Mouse (Mus musculus) CH12.LX (cell line): Measurements from ENCODE around the gene Ccdc88c. TPM values are rescaled to one million over a fixed set of nuclear protein-coding genes. Genes with fewer than 3 reads are reported as not detected.

ENCODE experiments used
- DNase-seq: peaks from one replicate; pipeline ENCODE4 v3.0.0-alpha.2; 2013; ENCODE audit errors: extremely low read depth
- H3K27ac ChIP-seq: 2 replicates; pipeline ENCODE4 v1.5.1; 2012; ENCODE audit warnings: low read depth, mild to moderate bottlenecking, control low read depth, moderate library complexity; ENCODE audit not compliant: insufficient read depth
- H3K27me3 ChIP-seq: replicated peaks from 2 replicates; pipeline ENCODE3; 2012; ENCODE audit warnings: inconsistent platforms
- H3K36me3 ChIP-seq, 2 experiments: replicated peaks in 1 of 2; 2 replicates each; pipeline versions ENCODE3 to v1.6.1; 2012; ENCODE audit warnings: inconsistent platforms in 1 of 2, low read length in 1 of 2, mild to moderate bottlenecking in 1 of 2, mixed read lengths in 1 of 2, moderate library complexity in 1 of 2; ENCODE audit not compliant: control insufficient read depth in 1 of 2, insufficient read depth in 1 of 2
- H3K4me1 ChIP-seq, 2 experiments: 2 replicates each; pipeline ENCODE4 v1.6.1; 2012; ENCODE audit warnings: inconsistent platforms in 1 of 2, moderate library complexity in 1 of 2; ENCODE audit not compliant: insufficient read depth in 2 of 2, control insufficient read depth in 1 of 2
- H3K4me2 ChIP-seq: 2 replicates; pipeline ENCODE4 v1.6.1; 2012; ENCODE audit warnings: low read depth, mild to moderate bottlenecking, control low read depth; ENCODE audit not compliant: poor library complexity, insufficient read depth, severe bottlenecking
- H3K4me3 ChIP-seq, 3 experiments: fragments of 150-350 bp in 1 of 3; sonication (generic) in 1 of 3; replicated peaks in 1 of 3; 2 replicates each; pipeline versions ENCODE3 to v1.5.1; 2011 to 2012; ENCODE audit warnings: low read depth in 2 of 3, low read length in 2 of 3, mild to moderate bottlenecking in 2 of 3, moderate library complexity in 2 of 3, control low read depth in 1 of 3, improper control_type of control experiment in 1 of 3, inconsistent platforms in 1 of 3, mixed read lengths in 1 of 3; ENCODE audit not compliant: poor library complexity in 1 of 3
- H3K79me2 ChIP-seq: replicated peaks from 2 replicates; pipeline ENCODE4 v1.6.1; 2012; ENCODE audit warnings: mild to moderate bottlenecking, moderate library complexity; ENCODE audit not compliant: control insufficient read depth, poor library complexity, insufficient read depth, severe bottlenecking; ENCODE audit errors: extremely low read depth
- H3K9ac ChIP-seq: 2 replicates; pipeline ENCODE4 v1.6.1; 2012; ENCODE audit warnings: low read depth, mild to moderate bottlenecking, control low read depth, moderate library complexity; ENCODE audit not compliant: insufficient read depth
- H3K9me3 ChIP-seq: replicated peaks from 2 replicates; pipeline ENCODE3; 2012; ENCODE audit warnings: low read length, inconsistent platforms, mixed read lengths
- BHLHE40 ChIP-seq: IDR thresholded peaks from 2 replicates; pipeline ENCODE4 v1.6.1; 2011; ENCODE audit warnings: mild to moderate bottlenecking, low read depth, low read length, improper control_type of control experiment
- CHD1 ChIP-seq: IDR thresholded peaks from 2 replicates; pipeline ENCODE4 v1.6.1; 2012; ENCODE audit warnings: low read depth, low read length, improper control_type of control experiment, inconsistent platforms
- CHD2 ChIP-seq: IDR thresholded peaks from 2 replicates; pipeline ENCODE4 v1.6.1; 2011; ENCODE audit warnings: low read length, improper control_type of control experiment
- E2F4 ChIP-seq: IDR thresholded peaks from 2 replicates; pipeline ENCODE4 v1.6.1; 2011; ENCODE audit warnings: low read depth, low read length, improper control_type of control experiment; ENCODE audit not compliant: insufficient replicate concordance
- ELF1 ChIP-seq: IDR thresholded peaks from 2 replicates; pipeline ENCODE4 v1.6.1; 2014; ENCODE audit warnings: low read depth, mild to moderate bottlenecking, inconsistent platforms, low read length, improper control_type of control experiment
- EP300 ChIP-seq: IDR thresholded peaks from 2 replicates; pipeline ENCODE4 v1.6.1; 2011; ENCODE audit warnings: low read length, improper control_type of control experiment
- ETS1 ChIP-seq: conservative IDR thresholded peaks from 2 replicates; pipeline ENCODE4 v1.6.1; 2012; ENCODE audit warnings: low read depth, mild to moderate bottlenecking, inconsistent platforms, low read length, improper control_type of control experiment, moderate library complexity
- HCFC1 ChIP-seq: IDR thresholded peaks from 2 replicates; pipeline ENCODE4 v1.6.1; 2012; ENCODE audit warnings: low read depth, mild to moderate bottlenecking, inconsistent platforms, low read length, improper control_type of control experiment
- IRF4 ChIP-seq: IDR thresholded peaks from 2 replicates; pipeline ENCODE4 v1.6.1; 2014; ENCODE audit warnings: low read depth, mild to moderate bottlenecking, inconsistent platforms, low read length, improper control_type of control experiment
- JUND ChIP-seq: conservative IDR thresholded peaks from 2 replicates; pipeline ENCODE4 v1.6.1; 2011; ENCODE audit warnings: low read depth, low read length, improper control_type of control experiment
- KAT2A ChIP-seq: IDR thresholded peaks from 2 replicates; pipeline ENCODE4 v1.6.1; 2012; ENCODE audit warnings: low read length, improper control_type of control experiment, inconsistent platforms; ENCODE audit not compliant: insufficient replicate concordance
- MAX ChIP-seq: IDR thresholded peaks from 2 replicates; pipeline ENCODE4 v1.6.1; 2011; ENCODE audit warnings: low read length, improper control_type of control experiment
- MAZ ChIP-seq: IDR thresholded peaks from 2 replicates; pipeline ENCODE4 v1.6.1; 2012; ENCODE audit warnings: low read depth, mild to moderate bottlenecking, inconsistent platforms, low read length, improper control_type of control experiment, moderate library complexity
- MEF2A ChIP-seq: IDR thresholded peaks from 2 replicates; pipeline ENCODE4 v1.6.1; 2014; ENCODE audit warnings: low read depth, mild to moderate bottlenecking, inconsistent platforms, low read length, improper control_type of control experiment, borderline replicate concordance
- MXI1 ChIP-seq: IDR thresholded peaks from 2 replicates; pipeline ENCODE4 v1.6.1; 2011; ENCODE audit warnings: mild to moderate bottlenecking, low read depth, low read length, improper control_type of control experiment
- MYC ChIP-seq: IDR thresholded peaks from 2 replicates; pipeline ENCODE4 v1.6.1; 2011; ENCODE audit warnings: low read depth, mild to moderate bottlenecking, improper control_type of control experiment, low read length
- NELFE ChIP-seq: IDR thresholded peaks from 2 replicates; pipeline ENCODE4 v1.6.1; 2011; ENCODE audit warnings: low read depth, low read length, improper control_type of control experiment
- NRF1 ChIP-seq: IDR thresholded peaks from 2 replicates; pipeline ENCODE4 v1.6.1; 2014; ENCODE audit warnings: low read depth, mild to moderate bottlenecking, inconsistent platforms, low read length, improper control_type of control experiment, moderate library complexity
- RAD21 ChIP-seq: IDR thresholded peaks from 2 replicates; pipeline ENCODE4 v1.6.1; 2011; ENCODE audit warnings: low read depth, mild to moderate bottlenecking, low read length, improper control_type of control experiment, moderate library complexity
- RCOR1 ChIP-seq: conservative IDR thresholded peaks from 2 replicates; pipeline ENCODE4 v1.6.1; 2012; ENCODE audit warnings: low read depth, mild to moderate bottlenecking, inconsistent platforms, low read length, improper control_type of control experiment
- SIN3A ChIP-seq: IDR thresholded peaks from 2 replicates; pipeline ENCODE4 v1.6.1; 2012; ENCODE audit warnings: low read length, improper control_type of control experiment, inconsistent platforms
- SMC3 ChIP-seq: IDR thresholded peaks from 2 replicates; pipeline ENCODE4 v1.6.1; 2011; ENCODE audit warnings: low read depth, low read length, improper control_type of control experiment
- TBP ChIP-seq: conservative IDR thresholded peaks from 2 replicates; pipeline ENCODE4 v1.6.1; 2011; ENCODE audit warnings: low read depth, low read length, improper control_type of control experiment
- TCF12 ChIP-seq: IDR thresholded peaks from 2 replicates; pipeline ENCODE4 v1.6.1; 2014; ENCODE audit warnings: low read depth, mild to moderate bottlenecking, inconsistent platforms, low read length, improper control_type of control experiment
- UBTF ChIP-seq: IDR thresholded peaks from 2 replicates; pipeline ENCODE4 v1.6.1; 2012; ENCODE audit warnings: low read depth, mild to moderate bottlenecking, inconsistent platforms, low read length, improper control_type of control experiment, moderate library complexity
- USF1 ChIP-seq: IDR thresholded peaks from 2 replicates; pipeline ENCODE4 v1.6.1; 2014; ENCODE audit warnings: low read depth, mild to moderate bottlenecking, inconsistent platforms, low read length, improper control_type of control experiment
- ZC3H11A ChIP-seq: IDR thresholded peaks from 2 replicates; pipeline ENCODE4 v1.6.1; 2012; ENCODE audit warnings: low read depth, mild to moderate bottlenecking, inconsistent platforms, low read length, improper control_type of control experiment
- ZKSCAN1 ChIP-seq: IDR thresholded peaks from 2 replicates; pipeline ENCODE4 v1.6.1; 2012; ENCODE audit warnings: low read depth, inconsistent platforms, low read length, improper control_type of control experiment, borderline replicate concordance
- ZMIZ1 ChIP-seq: IDR thresholded peaks from 2 replicates; pipeline ENCODE4 v1.6.1; 2012; ENCODE audit warnings: low read depth, mild to moderate bottlenecking, inconsistent platforms, low read length, improper control_type of control experiment
- ZNF384 ChIP-seq: IDR thresholded peaks from 2 replicates; pipeline ENCODE4 v1.6.1; 2012; ENCODE audit warnings: low read depth, low read length, improper control_type of control experiment, inconsistent platforms
- dilution Hi-C: fragments of 300-500 bp; cut with MboI; formaldehyde crosslinking; loops from 2 replicates; pipeline ENCODE4 v1.14.3; 2020; ENCODE audit warnings: low sequenced_read_pairs; ENCODE audit not compliant: extremely low pct_unique_long_range_greater_than_20kb, extremely low pct_ligation_motif_present
- in situ Hi-C: fragments of 300-500 bp; cut with MboI; formaldehyde crosslinking; loops from 3 replicates; pipeline ENCODE4 v1.14.3; 2019; ENCODE audit warnings: low sequenced_read_pairs, low pct_ligation_motif_present, low pct_unique_long_range_greater_than_20kb, mixed read lengths
- polyA plus RNA-seq: library from polyadenylated mRNA; unstranded; fragments of >175 nt; gene quantifications from 2 replicates; pipeline ENCODE4 v1.2.1, GENCODE M21; 2012; ENCODE audit warnings: low read depth; ENCODE audit not compliant: insufficient read length
- total RNA-seq, 2 experiments: library from RNA; depleted of rRNA; stranded (reverse); fragments of 300-350 nt in 1 of 2; fragments of >200 nt in 1 of 2; gene quantifications; 2 replicates each; pipeline ENCODE4 v1.2.3; 2012 to 2014

The Ccdc88c gene
- total and polyA plus RNA-seq, 3 experiments: 20.3 to 32.7 (median 24.9) TPM

- peaks cover 0 to 19% of the 10 kb centered on the region in 2 experiments for H3K36me3 ChIP-seq
- H3K27ac ChIP-seq: peak overlapping the region; percentile 93
- TF ChIP-seq HCFC1 (peak; percentile 46), E2F4 (no peak), ZNF384 (no peak), RCOR1 (no peak), NRF1 (no peak), SMC3 (no peak; the same call in 1 of the 2 replicates), MAX (peak; percentile 60; the same call in 1 of the 2 replicates), BHLHE40 (no peak; the same call in 1 of the 2 replicates), USF1 (no peak), TBP (no peak), MEF2A (peak; percentile 67), SIN3A (peak; percentile 84), ZC3H11A (no peak), ZKSCAN1 (no peak), KAT2A (no peak), ETS1 (peak; percentile 30; the same call in 1 of the 2 replicates), ELF1 (peak; percentile 73), UBTF (peak; percentile 55; the same call in 1 of the 2 replicates), TCF12 (0 out of 2 replicates have a peak, but pooled peaks have one; percentile 54), RAD21 (no peak), MYC (peak; percentile 58; the same call in 1 of the 2 replicates), NELFE (no peak), MAZ (peak; percentile 74; the same call in 1 of the 2 replicates), CHD2 (no peak), EP300 (peak; percentile 68), MXI1 (peak; percentile 59), ZMIZ1 (0 out of 2 replicates have a peak, but pooled peaks have one; percentile 46), JUND (0 out of 2 replicates have a peak, but pooled peaks have one; percentile 30), CHD1 (no peak), IRF4 (peak; percentile 81)
- peaks cover 59% of the 10 kb centered on the region for H3K79me2 ChIP-seq
- H3K4me1 ChIP-seq: peaks cover 81 to 99% of the 10 kb centered on the region in 2 experiments
- dilution Hi-C loops: no loop called here
- no peaks in the 10 kb centered on the region for H3K27me3 ChIP-seq
- H3K4me2 ChIP-seq: peak overlapping the region; percentile 29
- DNase-seq: peak; percentile 77
- H3K9ac ChIP-seq: 0 out of 2 replicates have a peak overlapping the region, but pooled peaks have one; percentile 15
- peak overlapping the region in 1 of 3 experiments; percentile 29 for H3K4me3 ChIP-seq
- in situ Hi-C loops: no loop called here
- no peaks in the 10 kb centered on the region for H3K9me3 ChIP-seq
Measured at GRCm38 (mm10) chr12:101005665-101006420, 23.0 kb downstream of the Ccdc88c start.
